Mouse (Mus musculus): ENCODE data around the gene Olfr1046. TPM values are rescaled to one million over a fixed set of nuclear protein-coding genes. Genes with fewer than 3 reads are reported as not detected.
"Not testable (repeated sequence)": the region's sequence is repeated elsewhere in the genome, so short reads cannot be mapped to it uniquely, and the experiment has no call there.

Gene Olfr1046
- not detected in 2 replicates for polyA plus RNA-seq (2016; fragmentation: Nextera tagmentation; extraction: Ambion mirVana)

DNA sequence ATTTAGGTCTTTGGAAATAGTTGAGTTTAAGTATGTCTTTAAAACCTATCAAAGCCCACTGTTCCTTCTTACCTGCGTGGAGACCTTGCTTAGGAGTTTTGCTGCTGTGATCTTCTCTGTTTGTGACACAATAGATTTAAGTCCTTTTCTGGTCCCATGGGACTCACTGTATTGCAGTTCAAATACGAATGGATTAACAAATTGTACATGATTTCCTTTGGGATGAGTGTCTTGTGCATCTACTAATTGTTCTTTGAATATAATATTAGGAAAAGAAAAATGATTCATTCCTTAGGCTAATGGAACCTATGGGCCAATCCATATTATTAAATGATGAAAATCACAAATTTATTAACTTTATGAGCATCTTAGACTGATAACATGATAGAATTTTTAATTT is at the start of gene Olfr1046:
Gene Olfr1046 (minus strand): TSS at position 101 of the 400 bp plus-strand sequence.
- Histone ChIP-seq H3K27ac (no peak within 1 kb of the TSS), H3K27me3 (ENCODE audit: low read depth, poor library complexity, severe bottlenecking) (no peaks in the 10 kb centered on the region), H3K4me3 (no peak within 1 kb of the TSS), H3K9me3 (replicated peaks) (no peaks in the 10 kb centered on the region), H3K36me3 (no peaks in the 10 kb centered on the region), H3K4me1 (no peaks in the 10 kb centered on the region)
- DNase-seq (ENCODE audit: low spot score) = no peak
- 92% methylated on average over 2 of the region's 2 CpGs for WGBS

DNA sequence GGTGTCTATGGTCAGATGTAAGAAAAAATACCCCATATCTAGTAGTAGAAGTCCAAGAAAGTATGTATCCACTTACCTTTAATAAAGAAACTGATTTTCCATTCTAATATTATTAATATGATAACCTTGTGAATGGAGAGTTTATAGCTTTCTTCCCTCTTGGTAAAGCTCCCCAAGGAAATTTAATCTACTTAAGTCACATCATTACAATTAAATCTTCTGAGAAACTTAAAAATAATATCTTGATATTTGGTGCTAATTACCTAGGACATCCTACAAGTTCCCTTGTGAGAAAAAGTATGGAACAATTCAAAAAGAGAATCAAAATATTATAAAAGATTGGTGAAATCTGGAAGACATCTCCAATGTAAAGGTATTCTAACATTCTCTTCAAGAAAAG is 39.1 kb upstream of the Olfr1046 start, which contains the start of gene Olfr1049:
Gene Olfr1049 (minus strand): TSS at position 101 of the 400 bp plus-strand sequence.
- H3K9me3 ChIP-seq (replicated peaks); DNase-seq (ENCODE audit: low spot score): not testable (repeated sequence)

DNA sequence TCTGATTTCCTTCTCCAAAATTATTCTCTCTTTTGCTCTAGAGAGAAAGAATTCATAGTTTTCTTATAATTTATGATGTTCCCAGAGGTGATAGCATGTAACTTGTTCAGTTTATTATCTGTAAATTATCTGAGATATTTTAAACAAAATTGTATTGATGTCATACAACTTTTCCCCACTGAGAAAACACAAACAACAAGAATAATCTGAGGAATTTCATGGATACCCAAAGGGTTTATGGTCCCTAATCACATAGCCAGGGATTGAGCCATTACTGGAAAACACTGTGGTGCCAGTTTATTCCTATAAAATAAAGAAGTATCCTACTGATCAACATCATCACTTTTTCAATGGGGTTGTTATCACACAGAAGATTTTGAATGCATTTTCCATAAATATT is 21.1 kb upstream of the Olfr1046 start, which contains the start of gene Olfr1048:
Gene Olfr1048 (minus strand): TSS at position 101 of the 400 bp plus-strand sequence.
- H3K9me3 ChIP-seq (replicated peaks) = no peaks in the 10 kb centered on the region
- no peaks in the 10 kb centered on the region for H3K4me1 ChIP-seq
- H3K4me3 ChIP-seq = no peak within 1 kb of the TSS
- no peaks in the 10 kb centered on the region for H3K27me3 ChIP-seq (ENCODE audit: low read depth, poor library complexity, severe bottlenecking)
- H3K36me3 ChIP-seq = no peaks in the 10 kb centered on the region
- H3K27ac ChIP-seq = no peak within 1 kb of the TSS
- no peak for DNase-seq (ENCODE audit: low spot score)

More for the DNA sequence above, 39.1 kb upstream of the Olfr1046 start, which contains the start of gene Olfr1049:
- not testable (repeated sequence) for H3K36me3 ChIP-seq; H3K4me3 ChIP-seq; H3K27me3 ChIP-seq (ENCODE audit: low read depth, poor library complexity, severe bottlenecking); H3K27ac ChIP-seq; H3K4me1 ChIP-seq

DNA sequence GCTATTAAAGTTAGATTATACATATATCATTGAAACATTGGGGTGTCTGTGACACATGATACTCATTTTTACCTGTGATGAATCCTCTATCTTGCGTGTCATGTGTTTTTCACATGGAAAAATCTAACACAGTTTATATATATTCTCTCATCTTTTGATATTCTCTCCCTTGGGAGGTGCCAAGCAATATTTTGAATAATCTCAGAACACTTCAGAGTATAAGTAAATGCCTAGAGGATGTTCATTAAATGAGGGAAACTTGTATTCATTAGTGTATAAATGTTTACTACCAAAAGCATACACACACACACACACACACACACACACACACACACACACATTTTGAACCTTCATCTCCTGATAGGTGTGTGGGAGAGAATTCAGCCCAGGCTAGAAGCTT is 12.2 kb upstream of the Olfr1046 start, which contains the start of gene Olfr1047:
Gene Olfr1047 (minus strand): TSS at position 101 of the 400 bp plus-strand sequence.
- 84% methylated on average over 1 of the region's 1 CpGs for WGBS
- no peaks in the 10 kb centered on the region for H3K27me3 ChIP-seq (ENCODE audit: low read depth, poor library complexity, severe bottlenecking)

DNA sequence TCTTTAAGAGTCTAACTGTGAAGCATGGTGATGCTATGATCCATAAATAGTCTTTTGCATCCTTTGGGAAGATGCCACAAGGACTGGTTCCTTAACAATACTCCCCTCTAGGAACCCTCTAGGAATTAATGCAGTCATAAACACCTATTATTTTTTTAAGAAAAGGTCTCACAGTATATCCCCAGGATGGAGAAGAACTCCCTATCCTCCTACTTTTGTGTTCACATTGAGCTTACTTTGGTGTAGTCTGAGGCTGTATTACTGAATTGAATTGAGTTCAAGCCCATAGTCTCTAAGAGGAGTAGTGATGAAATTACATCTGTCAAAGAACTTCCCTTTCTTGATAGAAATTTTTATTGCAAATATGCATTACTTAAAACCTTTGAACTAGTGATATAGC is 16.2 kb downstream of the Olfr1046 start, which contains the start of gene Olfr1045:
Gene Olfr1045 (minus strand): TSS at position 101 of the 400 bp plus-strand sequence.
- DNase-seq (ENCODE audit: low spot score) = no peak
- no peaks in the 10 kb centered on the region for H3K27me3 ChIP-seq (ENCODE audit: low read depth, poor library complexity, severe bottlenecking)
- H3K27ac ChIP-seq = no peak within 1 kb of the TSS
- H3K36me3 ChIP-seq = no peaks in the 10 kb centered on the region
- H3K4me3 ChIP-seq = no peak within 1 kb of the TSS
- no peaks in the 10 kb centered on the region for H3K4me1 ChIP-seq
- H3K9me3 ChIP-seq (replicated peaks) = no peaks in the 10 kb centered on the region

More for the DNA sequence above, 12.2 kb upstream of the Olfr1046 start, which contains the start of gene Olfr1047:
- Histone ChIP-seq H3K4me3 (no peak within 1 kb of the TSS), H3K27ac (no peak within 1 kb of the TSS), H3K4me1 (no peaks in the 10 kb centered on the region), H3K9me3 (replicated peaks) (no peaks in the 10 kb centered on the region), H3K36me3 (no peaks in the 10 kb centered on the region)
- DNase-seq (ENCODE audit: low spot score) = no peak

DNA sequence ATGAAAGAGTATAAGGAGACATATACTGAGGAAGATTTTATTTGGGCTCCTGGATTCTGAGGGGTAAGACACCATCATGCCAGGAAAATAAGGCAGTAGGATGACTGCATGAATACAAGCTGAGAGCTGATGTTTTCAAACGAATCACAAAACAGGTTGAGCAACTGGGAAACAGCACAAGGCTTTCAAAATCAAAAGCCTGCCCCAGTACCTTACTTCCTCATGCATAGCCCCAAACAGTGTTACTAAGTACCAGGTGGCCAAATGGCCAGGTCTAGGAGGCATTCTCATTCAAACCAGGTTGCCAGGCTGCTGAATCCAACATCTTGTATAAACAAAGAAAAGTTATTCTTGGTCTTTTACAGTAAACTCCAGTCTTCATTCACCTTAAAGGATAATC is 23.3 kb downstream of the Olfr1046 start:
- no peaks in the 10 kb centered on the region for H3K27me3 ChIP-seq (ENCODE audit: low read depth, poor library complexity, severe bottlenecking)
- no peaks in the 10 kb centered on the region for H3K9me3 ChIP-seq (replicated peaks)
- no peak overlapping the region for H3K4me3 ChIP-seq
- H3K4me1 ChIP-seq = no peaks in the 10 kb centered on the region
- H3K36me3 ChIP-seq = no peaks in the 10 kb centered on the region
- no peak overlapping the region for H3K27ac ChIP-seq
- DNase-seq (ENCODE audit: low spot score) = no peak
- WGBS = 52% methylated on average over 1 of the region's 1 CpGs

DNA sequence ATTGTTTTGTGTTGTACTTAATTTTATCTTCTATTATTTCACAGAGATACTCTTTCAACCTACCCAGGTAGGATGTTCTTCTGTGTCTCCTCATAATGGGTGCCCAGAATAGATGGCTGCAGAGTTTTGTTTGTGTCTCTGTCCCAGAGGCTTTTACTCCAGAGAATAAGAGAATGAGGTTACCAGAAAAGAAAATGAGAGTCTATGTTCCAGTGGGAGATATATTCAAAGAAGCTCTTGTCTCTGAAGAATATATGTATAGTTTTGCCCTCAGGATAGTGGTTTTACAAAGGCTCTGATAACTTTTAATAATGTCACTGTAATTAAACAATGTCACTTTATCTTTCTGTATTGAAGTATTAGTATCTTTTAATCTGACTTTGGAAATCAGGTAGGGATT is 33.5 kb downstream of the Olfr1046 start, which contains the start of gene Olfr52:
Gene Olfr52 (minus strand): TSS at position 101 of the 400 bp plus-strand sequence.
- Histone ChIP-seq H3K27me3 (ENCODE audit: low read depth, poor library complexity, severe bottlenecking) (no peaks in the 10 kb centered on the region), H3K4me1 (no peaks in the 10 kb centered on the region), H3K27ac (no peak within 1 kb of the TSS), H3K4me3 (no peak within 1 kb of the TSS), H3K9me3 (replicated peaks) (no peaks in the 10 kb centered on the region), H3K36me3 (no peaks in the 10 kb centered on the region)
- DNase-seq (ENCODE audit: low spot score) = no peak

DNA sequence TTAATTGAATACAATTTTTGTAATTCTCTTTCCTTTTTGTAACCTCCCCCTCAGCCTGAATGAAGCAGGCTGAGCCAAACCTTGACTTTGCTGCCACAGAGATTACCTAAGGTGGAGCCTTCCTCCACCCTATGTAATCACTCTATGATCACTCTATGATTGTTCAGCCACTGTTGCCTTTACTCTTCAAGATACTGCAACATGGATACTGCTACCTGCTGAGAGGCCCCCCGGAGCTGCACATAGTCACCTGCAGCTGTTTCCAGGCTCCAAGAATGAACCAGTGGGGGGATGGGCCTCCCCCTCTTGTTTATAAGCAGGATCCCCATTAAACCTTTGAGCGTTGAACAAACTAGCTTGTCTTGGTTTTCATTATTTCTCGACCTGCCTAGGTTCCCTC is 39.2 kb downstream of the Olfr1046 start:
- 81% methylated on average over 3 of the region's 3 CpGs for WGBS
- H3K9me3 ChIP-seq (replicated peaks) = no peaks in the 10 kb centered on the region

DNA sequence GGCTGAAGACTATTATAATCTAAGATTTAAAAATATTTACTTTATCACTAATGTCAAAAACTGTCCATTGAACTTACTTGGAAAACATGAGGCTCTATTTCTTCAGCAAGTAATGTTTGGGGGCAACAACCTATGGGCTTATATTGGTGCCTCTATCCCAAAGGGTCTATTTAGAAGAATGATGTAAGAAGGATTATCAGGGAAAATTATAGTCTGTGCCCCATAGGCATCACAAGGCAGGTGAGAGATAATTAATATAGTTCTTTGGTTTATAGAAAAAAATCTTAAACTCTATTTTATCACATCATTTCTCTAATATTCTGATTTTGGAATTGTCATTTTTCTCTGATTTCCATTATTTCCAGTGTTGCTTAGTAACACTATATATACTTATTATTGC is 41.4 kb downstream of the Olfr1046 start, which contains the start of gene Olfr1044:
Gene Olfr1044 (minus strand): TSS at position 101 of the 400 bp plus-strand sequence.
- H3K4me1 ChIP-seq = no peaks in the 10 kb centered on the region
- no peaks in the 10 kb centered on the region for H3K36me3 ChIP-seq
- no peak for DNase-seq (ENCODE audit: low spot score)
- H3K4me3 ChIP-seq = no peak within 1 kb of the TSS
- no peaks in the 10 kb centered on the region for H3K27me3 ChIP-seq (ENCODE audit: low read depth, poor library complexity, severe bottlenecking)
- no peaks in the 10 kb centered on the region for H3K9me3 ChIP-seq (replicated peaks)
- H3K27ac ChIP-seq = no peak within 1 kb of the TSS

More for the DNA sequence above, 39.2 kb downstream of the Olfr1046 start:
- Histone ChIP-seq H3K27ac (no peak overlapping the region), H3K36me3 (no peaks in the 10 kb centered on the region), H3K4me3 (no peak overlapping the region), H3K4me1 (no peaks in the 10 kb centered on the region), H3K27me3 (ENCODE audit: low read depth, poor library complexity, severe bottlenecking) (no peaks in the 10 kb centered on the region)
- no peak for DNase-seq (ENCODE audit: low spot score)

DNA sequence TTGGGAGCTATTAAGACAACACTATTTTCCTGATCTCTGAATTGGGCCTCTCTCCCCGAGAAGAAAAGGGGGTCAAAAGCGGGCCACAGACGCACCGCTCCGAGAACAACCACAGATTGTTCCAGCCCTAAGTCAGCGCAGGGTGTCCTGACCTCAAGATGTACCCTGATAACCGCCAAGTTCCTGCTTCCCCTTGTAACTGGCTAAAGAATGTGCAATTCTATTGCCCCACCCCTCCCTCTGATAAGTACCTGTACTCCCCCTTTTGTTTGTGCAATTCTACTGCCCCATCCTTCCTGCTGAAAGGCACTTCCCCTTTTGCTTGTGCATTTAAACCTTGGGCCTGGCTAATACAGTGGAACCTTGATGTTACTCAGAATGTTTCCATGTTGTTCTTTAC is 43.7 kb downstream of the Olfr1046 start:
- H3K36me3 ChIP-seq; H3K4me3 ChIP-seq; H3K27ac ChIP-seq; H3K9me3 ChIP-seq (replicated peaks); H3K4me1 ChIP-seq; H3K27me3 ChIP-seq (ENCODE audit: low read depth, poor library complexity, severe bottlenecking); DNase-seq (ENCODE audit: low spot score): not testable (repeated sequence)
- WGBS = 87% methylated on average over 7 of the region's 7 CpGs

DNA sequence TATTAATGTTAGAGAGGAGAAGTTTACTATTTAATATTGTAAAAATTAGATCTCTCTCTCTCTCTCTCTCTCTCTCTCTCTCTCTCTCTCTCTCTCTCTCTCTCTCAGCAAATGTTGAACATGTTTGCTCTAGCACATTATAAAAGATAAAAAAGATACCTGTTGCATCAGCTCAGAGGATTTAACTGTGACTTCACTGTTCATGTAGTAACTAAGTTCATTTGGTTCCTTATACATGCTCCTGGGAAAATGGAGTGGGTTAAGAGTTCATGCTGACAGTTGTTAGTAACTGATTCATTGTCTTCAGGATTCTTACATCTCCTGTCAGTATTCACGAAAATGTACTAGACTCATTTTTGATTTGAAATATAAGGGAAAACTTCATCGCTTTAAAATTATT is 51.7 kb downstream of the Olfr1046 start, which contains the start of gene Olfr1043:
Gene Olfr1043 (minus strand): TSS at position 101 of the 400 bp plus-strand sequence.
- DNase-seq (ENCODE audit: low spot score) = no peak
- Histone ChIP-seq H3K4me3 (no peak within 1 kb of the TSS), H3K27me3 (ENCODE audit: low read depth, poor library complexity, severe bottlenecking) (no peaks in the 10 kb centered on the region), H3K9me3 (replicated peaks) (no peaks in the 10 kb centered on the region), H3K4me1 (no peaks in the 10 kb centered on the region), H3K27ac (no peak within 1 kb of the TSS), H3K36me3 (no peaks in the 10 kb centered on the region)
- WGBS = 95% methylated on average over 2 of the region's 2 CpGs
